Mouse (Mus musculus): Measurements from ENCODE around the gene Tmem167b. TPM values are rescaled to one million over a fixed set of nuclear protein-coding genes. Genes with fewer than 3 reads are reported as not detected.

The Tmem167b gene
- total and polyA plus RNA-seq, 2 experiments = 2.7 to 25.7 TPM

- no peak for TF ChIP-seq POLR2A (IDR thresholded peaks at IDR 0.05; ENCODE audit: extremely low read depth, insufficient read depth, low read length)
- TF ChIP-seq CTCF (IDR thresholded peaks at IDR 0.05; ENCODE audit: low read depth, low read length) = no peak
- no peak for DNase-seq (ENCODE audit: extremely low read depth, low read depth, low spot score)
- H3K27ac ChIP-seq (replicated peaks; ENCODE audit: insufficient read depth, low read depth, low read length) = no peak overlapping the region
- H3K4me3 ChIP-seq (ENCODE audit: insufficient read depth, low read depth, low read length) = no peak overlapping the region
- H3K36me3 ChIP-seq (ENCODE audit: control insufficient read depth, insufficient read depth, low read length) = no peaks in the 10 kb centered on the region
- H3K27me3 ChIP-seq (ENCODE audit: control insufficient read depth, insufficient read depth, low read length) = no peaks in the 10 kb centered on the region
- H3K79me2 ChIP-seq (ENCODE audit: control insufficient read depth, insufficient read depth, low read length) = 0 out of 2 replicates have a peak, but pooled peaks cover 2% of the 10 kb centered on the region
- 75% methylated on average over 15 of the region's 15 CpGs for whole genome bisulfite sequencing
- H3K9ac ChIP-seq (ENCODE audit: low read depth, low read length) = no peak overlapping the region
- 0 out of 2 replicates have a peak, but pooled peaks cover 2% of the 10 kb centered on the region for H3K4me1 ChIP-seq (ENCODE audit: control insufficient read depth, insufficient read depth, low read length)
Observed at GRCm38 (mm10) chr3:108567990-108568877, 6.0 kb upstream of the Tmem167b start.

- peak overlapping the region; percentile 64 for H3K27ac ChIP-seq (replicated peaks; ENCODE audit: insufficient read depth, low read depth, low read length)
- peaks cover 2% of the 10 kb centered on the region; the same call in 1 of the 2 replicates for H3K79me2 ChIP-seq (ENCODE audit: control insufficient read depth, insufficient read depth, low read length)
- TF ChIP-seq CTCF (IDR thresholded peaks at IDR 0.05; ENCODE audit: low read depth, low read length) = peak; percentile 68
- no peak for TF ChIP-seq POLR2A (IDR thresholded peaks at IDR 0.05; ENCODE audit: extremely low read depth, insufficient read depth, low read length)
- H3K27me3 ChIP-seq (ENCODE audit: control insufficient read depth, insufficient read depth, low read length) = no peaks in the 10 kb centered on the region
- peaks cover 6% of the 10 kb centered on the region; the same call in 1 of the 2 replicates for H3K4me1 ChIP-seq (ENCODE audit: control insufficient read depth, insufficient read depth, low read length)
- peak; percentile 79 for DNase-seq (ENCODE audit: extremely low read depth, low read depth, low spot score)
- peak overlapping the region; percentile 66 for H3K9ac ChIP-seq (ENCODE audit: low read depth, low read length)
- 3% methylated on average over 4 of the region's 4 CpGs for WGBS
- peak overlapping the region; percentile 45 for H3K4me3 ChIP-seq (ENCODE audit: insufficient read depth, low read depth, low read length)
- peaks cover 9% of the 10 kb centered on the region; the same call in 1 of the 2 replicates for H3K36me3 ChIP-seq (ENCODE audit: control insufficient read depth, insufficient read depth, low read length)
Observed at GRCm38 (mm10) chr3:108563309-108563708, 1.0 kb upstream of the Tmem167b start.

- no peak for DNase-seq (ENCODE audit: extremely low read depth, low read depth, low spot score)
- H3K79me2 ChIP-seq (ENCODE audit: control insufficient read depth, insufficient read depth, low read length) = peaks cover 2% of the 10 kb centered on the region; the same call in 1 of the 2 replicates
- WGBS = 7% methylated on average over 15 of the region's 15 CpGs
- H3K9ac ChIP-seq (ENCODE audit: low read depth, low read length) = peak overlapping the region; percentile 66
- peak overlapping the region; percentile 64 for H3K27ac ChIP-seq (replicated peaks; ENCODE audit: insufficient read depth, low read depth, low read length)
- peaks cover 14% of the 10 kb centered on the region; the same call in 1 of the 2 replicates for H3K36me3 ChIP-seq (ENCODE audit: control insufficient read depth, insufficient read depth, low read length)
- TF ChIP-seq POLR2A (IDR thresholded peaks at IDR 0.05; ENCODE audit: extremely low read depth, insufficient read depth, low read length) (no peak), CTCF (IDR thresholded peaks at IDR 0.05; ENCODE audit: low read depth, low read length) (no peak)
- peaks cover 6% of the 10 kb centered on the region; the same call in 1 of the 2 replicates for H3K4me1 ChIP-seq (ENCODE audit: control insufficient read depth, insufficient read depth, low read length)
- peak overlapping the region; percentile 45 for H3K4me3 ChIP-seq (ENCODE audit: insufficient read depth, low read depth, low read length)
- H3K27me3 ChIP-seq (ENCODE audit: control insufficient read depth, insufficient read depth, low read length) = no peaks in the 10 kb centered on the region
Observed at GRCm38 (mm10) chr3:108562777-108563271, 558 bp upstream of the Tmem167b start.

- peaks cover 2% of the 10 kb centered on the region; the same call in 1 of the 2 replicates for H3K79me2 ChIP-seq (ENCODE audit: control insufficient read depth, insufficient read depth, low read length)
- 96% methylated on average over 4 of the region's 4 CpGs for WGBS
- H3K27ac ChIP-seq (replicated peaks; ENCODE audit: insufficient read depth, low read depth, low read length) = no peak overlapping the region
- H3K27me3 ChIP-seq (ENCODE audit: control insufficient read depth, insufficient read depth, low read length) = no peaks in the 10 kb centered on the region
- no peak for DNase-seq (ENCODE audit: extremely low read depth, low read depth, low spot score)
- no peak for TF ChIP-seq CTCF (IDR thresholded peaks at IDR 0.05; ENCODE audit: low read depth, low read length)
- no peak for TF ChIP-seq POLR2A (IDR thresholded peaks at IDR 0.05; ENCODE audit: extremely low read depth, insufficient read depth, low read length)
- H3K36me3 ChIP-seq (ENCODE audit: control insufficient read depth, insufficient read depth, low read length) = peaks cover 15% of the 10 kb centered on the region; the same call in 1 of the 2 replicates
- no peak overlapping the region for H3K9ac ChIP-seq (ENCODE audit: low read depth, low read length)
- peaks cover 4% of the 10 kb centered on the region; the same call in 1 of the 2 replicates for H3K4me1 ChIP-seq (ENCODE audit: control insufficient read depth, insufficient read depth, low read length)
- H3K4me3 ChIP-seq (ENCODE audit: insufficient read depth, low read depth, low read length) = no peak overlapping the region
Observed at GRCm38 (mm10) chr3:108557888-108558287, 4.4 kb downstream of the Tmem167b start.

GRCm38 (mm10) chr3:108554587-108555312 lies 7.5 kb downstream of the Tmem167b start:
- peak overlapping the region; percentile 88 for H3K9ac ChIP-seq (ENCODE audit: low read depth, low read length)
- H3K36me3 ChIP-seq (ENCODE audit: control insufficient read depth, insufficient read depth, low read length) = peaks cover 12% of the 10 kb centered on the region; the same call in 1 of the 2 replicates
- H3K4me1 ChIP-seq (ENCODE audit: control insufficient read depth, insufficient read depth, low read length) = no peaks in the 10 kb centered on the region
- no peaks in the 10 kb centered on the region for H3K27me3 ChIP-seq (ENCODE audit: control insufficient read depth, insufficient read depth, low read length)
- H3K27ac ChIP-seq (replicated peaks; ENCODE audit: insufficient read depth, low read depth, low read length) = peak overlapping the region; percentile 42
- WGBS = 17% methylated on average over 22 of the region's 22 CpGs
- peak overlapping the region; percentile 77 for H3K4me3 ChIP-seq (ENCODE audit: insufficient read depth, low read depth, low read length)
- peak; percentile 100 for TF ChIP-seq POLR2A (IDR thresholded peaks at IDR 0.05; ENCODE audit: extremely low read depth, insufficient read depth, low read length)
- peak; percentile 81 for TF ChIP-seq CTCF (IDR thresholded peaks at IDR 0.05; ENCODE audit: low read depth, low read length)
- no peaks in the 10 kb centered on the region for H3K79me2 ChIP-seq (ENCODE audit: control insufficient read depth, insufficient read depth, low read length)
- DNase-seq (ENCODE audit: extremely low read depth, low read depth, low spot score) = peak; percentile 91
